Mouse (Mus musculus): ENCODE data around the gene Itga9.

Gene Itga9

GRCm38 (mm10) chr9:118607701-118608401 lies 1.4 kb downstream of the Itga9 start:
- DNase-seq, result no peak

DNA sequence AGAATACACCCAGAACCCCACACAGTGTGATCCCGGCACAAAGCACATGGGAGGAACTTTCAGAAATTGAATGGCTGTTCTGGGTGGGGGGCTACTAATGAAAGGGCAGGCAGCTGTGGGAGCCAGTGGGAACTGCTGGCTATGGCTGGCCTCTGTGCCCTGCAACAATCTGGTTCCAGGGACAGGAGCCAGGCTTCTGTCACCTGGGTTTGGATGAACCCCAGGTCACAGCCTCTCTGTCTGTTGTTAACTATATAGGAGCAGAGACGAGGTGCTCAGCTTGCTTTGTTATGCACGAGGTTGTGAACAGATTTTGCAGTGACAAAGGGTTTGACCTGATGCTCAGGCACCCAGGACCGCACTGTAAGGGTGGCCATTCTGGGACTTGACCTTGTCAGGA lies 2.1 kb downstream of the Itga9 start:
- DNase-seq, result no peak

GRCm38 (mm10) chr9:118610060-118610459 lies 3.6 kb downstream of the Itga9 start:
- no peak for DNase-seq

DNA sequence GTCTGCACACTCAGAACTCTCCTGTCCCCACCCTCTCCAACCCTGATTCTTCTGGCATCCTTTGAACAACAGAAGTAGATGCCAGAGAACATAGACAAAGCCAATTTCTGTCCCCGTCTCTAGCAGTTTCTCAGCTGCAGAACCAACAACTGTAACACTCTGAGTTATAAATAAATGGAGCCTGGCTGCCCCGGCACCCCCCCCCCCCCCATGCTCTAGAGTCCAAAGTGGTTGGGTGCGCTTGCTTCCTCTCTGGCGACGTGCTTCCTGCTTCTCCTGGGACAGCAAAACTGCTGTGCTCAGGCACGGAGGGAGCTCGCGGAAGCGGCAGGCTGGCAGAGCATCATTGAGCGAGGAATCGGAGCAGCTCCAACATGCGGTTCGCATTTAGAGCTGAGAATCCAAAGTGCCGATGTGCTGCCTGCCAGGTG lies 4.6 kb downstream of the Itga9 start:
- DNase-seq, result peak; percentile 41

DNA sequence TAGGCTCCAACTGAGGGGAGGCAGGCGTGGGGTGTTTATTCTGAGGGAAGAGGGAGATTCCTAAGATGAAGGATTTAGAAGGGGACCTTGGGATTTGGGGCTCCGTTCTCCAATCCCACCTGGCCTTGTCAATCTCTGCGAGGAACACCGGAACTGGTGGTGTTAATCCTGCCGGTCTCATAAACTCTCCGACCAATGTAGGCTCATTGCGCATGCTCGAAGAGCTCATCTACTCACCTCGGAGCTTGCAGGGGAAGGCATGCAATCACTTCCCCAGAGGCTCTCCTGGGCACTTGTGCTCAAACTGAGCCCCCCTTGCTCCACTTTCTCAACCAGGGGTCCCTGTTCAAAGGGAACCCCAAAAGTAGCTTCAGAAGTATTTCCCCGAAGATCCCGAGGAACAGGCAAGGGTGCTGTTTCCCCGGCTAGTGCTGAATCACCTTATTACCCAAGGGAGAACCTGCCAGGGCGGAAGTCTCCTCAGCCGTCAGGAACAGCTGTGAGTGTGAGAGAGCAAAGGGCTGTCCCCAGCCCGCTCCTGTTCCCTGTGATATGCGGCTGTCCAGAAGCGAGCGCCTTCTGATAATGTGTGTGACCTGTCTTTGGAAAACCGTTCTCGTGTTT lies 5.6 kb downstream of the Itga9 start:
- DNase-seq, result no peak

GRCm38 (mm10) chr9:118617237-118617636 lies 10.7 kb downstream of the Itga9 start:
- DNase-seq, result no peak

- no peak for DNase-seq
Measured at GRCm38 (mm10) chr9:118618732-118619250, 12.3 kb downstream of the Itga9 start.

GRCm38 (mm10) chr9:118620807-118621206 lies 14.3 kb downstream of the Itga9 start:
- DNase-seq, result no peak

DNA sequence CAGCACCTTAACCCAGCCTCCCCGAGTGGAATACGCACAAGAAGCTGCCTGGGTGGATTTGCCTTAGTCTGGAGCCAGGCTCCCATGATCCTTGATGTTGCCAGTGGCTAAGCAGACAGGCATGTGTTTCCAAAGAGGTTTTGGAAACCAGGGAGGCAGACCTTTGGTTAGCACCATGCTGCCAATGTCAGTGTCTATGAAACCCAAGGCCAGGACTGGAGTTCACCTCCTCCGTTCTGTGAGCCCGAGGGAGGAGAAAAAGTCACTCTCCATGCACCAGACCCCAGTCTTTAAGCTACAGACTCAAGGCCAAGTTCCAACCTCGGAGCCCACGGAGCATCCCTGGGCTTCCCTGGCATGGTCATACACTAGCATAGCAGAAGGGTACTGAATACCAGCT lies 15.2 kb downstream of the Itga9 start:
- DNase-seq, result no peak

DNA sequence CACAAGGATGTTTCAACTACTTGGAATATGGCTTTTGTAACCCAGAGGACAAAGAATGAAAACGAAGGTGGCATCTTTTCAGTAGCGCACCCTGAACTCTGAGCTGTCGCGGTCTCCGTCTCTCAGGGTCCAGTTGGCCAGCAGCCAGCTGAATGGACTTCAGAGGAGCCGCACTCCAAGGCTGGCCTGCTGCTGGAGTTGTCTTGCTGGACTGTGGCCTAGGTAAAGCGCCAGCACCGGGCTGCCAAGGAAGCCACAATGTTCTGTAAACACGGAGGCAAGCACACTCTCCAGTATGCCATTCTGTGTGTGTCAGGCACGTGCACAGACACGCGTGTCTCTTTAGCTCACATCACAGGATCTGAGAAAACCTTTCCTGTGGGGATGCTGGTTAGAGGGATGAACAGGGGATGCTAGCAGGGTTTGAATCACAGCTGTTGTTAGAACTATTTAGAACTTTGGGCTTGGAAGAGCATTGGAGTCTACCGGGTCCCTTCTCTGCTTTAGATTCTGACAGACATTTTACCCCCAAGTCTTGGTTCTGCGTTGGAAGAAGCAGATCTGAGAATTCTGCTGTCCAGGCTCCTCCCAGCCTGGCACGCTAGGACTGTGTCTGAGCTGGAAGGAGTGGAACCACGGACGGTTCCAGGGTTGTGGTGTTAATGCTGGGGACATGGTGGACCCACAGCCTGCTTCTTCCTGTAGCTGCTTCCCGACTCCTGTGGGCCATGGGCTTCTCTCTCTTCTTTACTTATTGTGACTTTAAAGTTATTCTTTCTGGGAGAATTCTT lies 16.1 kb downstream of the Itga9 start:
- peak; percentile 13 for DNase-seq

DNA sequence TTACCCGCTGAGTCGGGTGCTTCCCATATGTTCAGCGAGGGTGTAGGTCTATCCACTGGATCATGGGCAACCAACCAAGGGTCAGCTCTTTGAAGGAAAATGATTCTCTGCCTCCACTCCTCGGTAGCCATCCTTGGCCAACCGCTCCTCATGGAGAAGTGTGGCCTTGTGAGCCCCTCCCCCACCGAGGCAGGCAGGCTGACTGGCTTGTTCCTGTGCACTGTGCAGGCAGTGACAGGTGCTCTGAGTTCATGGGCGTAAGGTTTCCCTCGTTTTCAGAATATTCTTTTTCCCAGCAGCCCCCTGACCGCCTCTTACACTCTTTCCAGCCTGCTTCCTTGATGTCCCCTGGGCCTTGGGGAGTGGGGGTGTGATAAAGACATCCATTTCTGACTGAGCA lies 17.0 kb downstream of the Itga9 start:
- DNase-seq, result no peak

DNA sequence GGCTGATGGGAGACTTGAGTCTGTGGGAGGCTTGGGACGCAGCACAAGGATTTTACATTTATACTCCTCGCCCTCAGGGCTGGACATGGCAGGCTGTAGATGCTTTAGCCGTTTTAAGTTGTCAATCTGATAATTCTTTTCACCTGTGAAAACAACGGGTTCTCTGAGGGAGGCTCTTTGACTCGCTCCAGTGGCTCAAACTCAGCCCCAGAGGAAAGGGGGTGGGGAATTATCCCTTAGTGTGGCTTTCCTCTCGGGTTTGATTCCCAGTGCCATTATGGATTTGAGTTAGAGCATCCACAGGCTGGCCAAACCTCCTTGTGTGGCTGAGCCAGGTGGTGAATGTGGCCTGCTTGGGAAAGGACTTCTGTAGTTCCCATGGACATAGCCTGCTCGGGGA lies 17.7 kb downstream of the Itga9 start:
- DNase-seq, result no peak

- no peak for DNase-seq
Measured at GRCm38 (mm10) chr9:118629763-118630379, 23.4 kb downstream of the Itga9 start.

GRCm38 (mm10) chr9:118631775-118632757 lies 25.6 kb downstream of the Itga9 start:
- no peak for DNase-seq

- peak; percentile 18 for DNase-seq
Measured at GRCm38 (mm10) chr9:118632758-118633143, 26.3 kb downstream of the Itga9 start.

- DNase-seq, result no peak
Measured at GRCm38 (mm10) chr9:118638642-118639210, 32.2 kb downstream of the Itga9 start.

GRCm38 (mm10) chr9:118645698-118646355 lies 39.3 kb downstream of the Itga9 start:
- no peak for DNase-seq

DNA sequence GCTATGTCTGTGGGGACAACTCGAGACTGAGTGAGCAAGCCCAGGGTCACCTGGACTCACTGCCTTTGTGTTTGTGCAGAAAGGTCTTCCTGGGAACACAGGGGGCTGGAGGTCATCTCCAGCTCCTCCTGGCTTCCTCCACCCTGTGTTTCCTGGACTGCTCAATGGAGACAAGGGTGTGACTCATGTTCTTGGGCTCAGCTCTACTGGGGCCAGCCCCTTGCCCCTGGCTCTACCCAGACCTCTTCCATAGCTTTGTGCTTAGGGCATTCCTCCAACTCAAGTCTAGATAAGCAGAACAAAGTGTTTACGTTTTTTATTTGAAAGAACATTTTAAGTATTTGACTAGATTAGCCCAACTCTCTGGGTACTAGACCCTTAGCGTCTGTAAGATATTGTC lies 41.0 kb downstream of the Itga9 start:
- DNase-seq, result no peak

DNA sequence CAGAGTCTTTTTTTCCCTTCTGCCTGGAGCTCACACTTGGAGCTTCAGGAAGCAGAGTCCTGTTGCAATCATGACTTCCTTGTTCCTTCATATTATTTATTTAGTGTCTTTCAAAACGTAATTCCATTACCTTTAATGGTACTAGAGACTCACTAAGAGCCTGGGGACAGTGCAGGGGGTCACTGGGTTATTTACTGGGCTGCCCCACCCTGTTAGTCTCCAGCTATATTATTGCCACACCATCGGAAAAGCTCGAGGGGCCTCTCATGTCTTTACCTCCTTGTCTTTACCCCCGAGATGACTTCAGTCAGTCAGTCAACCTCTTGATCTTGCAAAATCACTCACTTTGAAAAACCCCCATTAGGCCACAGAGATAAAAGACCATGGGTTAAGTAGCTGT lies 44.5 kb downstream of the Itga9 start:
- DNase-seq, result no peak

GRCm38 (mm10) chr9:118651939-118652338 lies 45.4 kb downstream of the Itga9 start:
- DNase-seq, result no peak

DNA sequence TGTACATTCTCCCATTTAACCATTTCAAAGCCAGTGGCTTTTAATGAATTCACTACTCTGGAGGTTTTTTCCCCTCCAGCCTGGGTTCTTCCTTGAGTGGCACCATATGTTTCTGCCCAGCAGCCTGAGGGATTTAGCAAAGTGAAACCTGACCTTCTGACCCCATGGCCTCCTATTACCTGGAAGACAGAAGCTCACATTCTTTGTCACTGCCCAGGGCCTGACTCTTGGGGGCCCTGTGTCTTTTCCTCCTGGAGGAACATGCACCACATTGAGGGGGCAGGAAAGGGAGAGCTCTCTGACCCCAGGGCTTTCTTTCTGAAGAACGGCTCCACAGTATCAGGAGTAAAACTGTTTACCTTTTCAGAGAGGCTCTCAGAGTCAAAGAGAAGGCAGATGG lies 46.9 kb downstream of the Itga9 start:
- DNase-seq, result no peak

Measured in layer of hippocampus, adult 9-11 months (tissue).